Mouse (Mus musculus) liver, embryonic 15.5 days (tissue): ENCODE measurements around the gene 4921507P07Rik. TPM values are rescaled to one million over a fixed set of nuclear protein-coding genes. Genes with fewer than 3 reads are reported as not detected.
"Not testable (repeated sequence)": the region's sequence is repeated elsewhere in the genome, so short reads cannot be mapped to it uniquely, and the experiment has no call there.

ENCODE experiments used
- ATAC-seq: fragments of 200-750 bp; cut with Nextera tagmentation; 2 replicates; pipeline ENCODE4 v1.8.0; 2017; ENCODE audit warnings: moderate number of reproducible peaks, mild to moderate bottlenecking, moderate library complexity; ENCODE audit not compliant: insufficient read depth
- H3K27ac ChIP-seq: fragments of 300-500 bp; sonication (generic); replicated peaks from 2 replicates; pipeline ENCODE4 v1.5.1; 2015; ENCODE audit warnings: mild to moderate bottlenecking, inconsistent platforms
- H3K27me3 ChIP-seq: fragments of 300-500 bp; sonication (generic); 2 replicates; pipeline ENCODE4 v1.6.1; 2015; ENCODE audit warnings: mild to moderate bottlenecking, inconsistent platforms
- H3K36me3 ChIP-seq: fragments of 300-500 bp; sonication (generic); replicated peaks from 2 replicates; pipeline ENCODE4 v1.6.1; 2015; ENCODE audit warnings: moderate library complexity, mild to moderate bottlenecking, inconsistent platforms
- H3K4me1 ChIP-seq: fragments of 300-500 bp; sonication (generic); replicated peaks from 2 replicates; pipeline ENCODE4 v1.6.1; 2015; ENCODE audit warnings: inconsistent platforms
- H3K4me2 ChIP-seq: fragments of 300-500 bp; sonication (generic); 2 replicates; pipeline ENCODE4 v1.6.1; 2015; ENCODE audit warnings: moderate library complexity, mild to moderate bottlenecking, inconsistent platforms
- H3K4me3 ChIP-seq: fragments of 300-500 bp; sonication (generic); replicated peaks from 2 replicates; pipeline ENCODE4 v1.5.1; 2015; ENCODE audit warnings: mild to moderate bottlenecking, inconsistent platforms
- H3K9ac ChIP-seq: fragments of 300-500 bp; sonication (generic); 2 replicates; pipeline ENCODE4 v1.6.1; 2015; ENCODE audit warnings: moderate library complexity, mild to moderate bottlenecking, inconsistent platforms
- H3K9me3 ChIP-seq: fragments of 300-500 bp; sonication (generic); replicated peaks from 2 replicates; pipeline ENCODE4 v1.6.1; 2016; ENCODE audit warnings: inconsistent platforms
- WGBS: fragments of 180-500 bp; shearing (Covaris S2); methylation state at CpG from one replicate; pipeline ENCODE4 v1.1.7; 2015; ENCODE audit warnings: mixed read lengths; ENCODE audit not compliant: insufficient replicate concordance; 5-methylcytosine and 5-hydroxymethylcytosine counted together
- polyA plus RNA-seq: library from polyadenylated mRNA; unstranded; fragments of >200 nt; fragmentation: Nextera tagmentation; extraction: Ambion mirVana; gene quantifications from 2 replicates; pipeline ENCODE4 v1.2.1, GENCODE M21; 2015

The 4921507P07Rik gene
- polyA plus RNA-seq, 1 experiment from 2014 or later = 0.14 TPM

GRCm38 (mm10) chr6:50558877-50559276 lies 37.6 kb downstream of the 4921507P07Rik start:
- Histone ChIP-seq H3K4me3 (no peak overlapping the region), H3K4me1 (no peaks in the 10 kb centered on the region), H3K9me3 (no peaks in the 10 kb centered on the region), H3K27ac (no peak overlapping the region), H3K27me3 (no peaks in the 10 kb centered on the region), H3K4me2 (no peak overlapping the region), H3K9ac (no peak overlapping the region), H3K36me3 (peaks cover 16% of the 10 kb centered on the region)
- no peak for ATAC-seq
- 33% methylated on average over 4 of the region's 4 CpGs for WGBS

- no peak overlapping the region for H3K27ac ChIP-seq
- 0 out of 2 replicates have a peak, but pooled peaks cover 2% of the 10 kb centered on the region for H3K4me1 ChIP-seq
- 0 out of 2 replicates have a peak, but pooled peaks cover 4% of the 10 kb centered on the region for H3K36me3 ChIP-seq
- H3K9me3 ChIP-seq = no peaks in the 10 kb centered on the region
- 79% methylated on average over 6 of the region's 6 CpGs for WGBS
- H3K27me3 ChIP-seq = 0 out of 2 replicates have a peak, but pooled peaks cover 4% of the 10 kb centered on the region
- no peak for ATAC-seq
- no peak overlapping the region for H3K4me3 ChIP-seq
- H3K4me2 ChIP-seq = no peak overlapping the region
- no peak overlapping the region for H3K9ac ChIP-seq
These were observed 38.9 kb downstream of the 4921507P07Rik start for GRCm38 (mm10) chr6:50557566-50557965.

- not testable (repeated sequence) for H3K4me2 ChIP-seq, H3K36me3 ChIP-seq, H3K9ac ChIP-seq, H3K27ac ChIP-seq, H3K9me3 ChIP-seq, H3K27me3 ChIP-seq, H3K4me3 ChIP-seq, ATAC-seq, H3K4me1 ChIP-seq
- WGBS = 76% methylated on average over 2 of the region's 2 CpGs
These were observed 42.2 kb downstream of the 4921507P07Rik start for GRCm38 (mm10) chr6:50554223-50554622.

DNA sequence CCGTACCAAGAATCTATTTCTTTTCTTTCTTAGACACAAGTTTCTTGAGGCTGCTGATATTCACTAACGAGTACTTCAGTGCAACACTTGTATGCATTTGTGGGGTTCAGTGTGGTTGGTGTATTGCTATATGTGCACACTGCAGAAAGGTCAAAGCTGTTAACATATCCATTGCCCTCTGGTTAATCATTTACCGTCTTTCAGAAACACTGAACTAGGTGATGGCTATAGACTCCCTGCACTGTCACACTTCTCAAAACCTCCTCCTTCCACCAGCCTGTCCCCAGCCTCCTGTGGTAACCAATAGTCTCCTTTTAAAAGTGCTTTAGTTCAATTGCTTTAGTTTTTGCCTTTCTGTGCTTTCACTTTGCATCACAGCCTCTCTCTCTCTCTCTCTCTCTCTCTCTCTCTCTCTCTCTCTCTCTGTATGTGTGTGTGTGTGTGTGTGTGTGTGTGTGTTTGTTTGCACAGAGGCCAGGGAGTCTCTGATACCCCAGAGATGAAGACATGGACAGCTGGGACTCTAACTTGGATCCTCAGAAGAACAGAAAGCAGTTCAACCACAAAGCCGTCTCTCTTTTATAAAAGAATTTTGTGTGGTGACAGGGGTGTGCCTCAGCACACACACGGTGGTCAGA lies 43.4 kb downstream of the 4921507P07Rik start:
- peak overlapping the region; percentile 36 for H3K4me2 ChIP-seq
- WGBS = 49% methylated on average over 5 of the region's 5 CpGs

GRCm38 (mm10) chr6:50549791-50550190 lies 46.6 kb downstream of the 4921507P07Rik start:
- H3K27ac ChIP-seq = no peak overlapping the region
- no peak overlapping the region for H3K9ac ChIP-seq
- H3K4me2 ChIP-seq = no peak overlapping the region
- ATAC-seq = no peak
- peaks cover 5% of the 10 kb centered on the region; the same call in 1 of the 2 replicates for H3K4me1 ChIP-seq
- H3K9me3 ChIP-seq = no peaks in the 10 kb centered on the region
- WGBS = 70% methylated on average over 7 of the region's 7 CpGs
- no peak overlapping the region for H3K4me3 ChIP-seq
- no peaks in the 10 kb centered on the region for H3K36me3 ChIP-seq
- 0 out of 2 replicates have a peak, but pooled peaks cover 4% of the 10 kb centered on the region for H3K27me3 ChIP-seq

More for the DNA sequence above, 43.4 kb downstream of the 4921507P07Rik start:
- H3K4me3 ChIP-seq = no peak overlapping the region
- H3K4me1 ChIP-seq = 0 out of 2 replicates have a peak, but pooled peaks cover 5% of the 10 kb centered on the region
- ATAC-seq = peak; percentile 81
- H3K27me3 ChIP-seq = 0 out of 2 replicates have a peak, but pooled peaks cover 4% of the 10 kb centered on the region
- no peaks in the 10 kb centered on the region for H3K36me3 ChIP-seq
- H3K9me3 ChIP-seq = no peaks in the 10 kb centered on the region
- H3K9ac ChIP-seq = no peak overlapping the region
- H3K27ac ChIP-seq = no peak overlapping the region

GRCm38 (mm10) chr6:50549051-50549450 lies 47.4 kb downstream of the 4921507P07Rik start:
- H3K4me1 ChIP-seq = peaks cover 5% of the 10 kb centered on the region; the same call in 1 of the 2 replicates
- no peaks in the 10 kb centered on the region for H3K9me3 ChIP-seq
- no peak overlapping the region for H3K4me2 ChIP-seq
- H3K4me3 ChIP-seq = no peak overlapping the region
- no peak for ATAC-seq
- H3K36me3 ChIP-seq = no peaks in the 10 kb centered on the region
- H3K27ac ChIP-seq = no peak overlapping the region
- no peak overlapping the region for H3K9ac ChIP-seq
- 49% methylated on average over 5 of the region's 5 CpGs for WGBS
- H3K27me3 ChIP-seq = 0 out of 2 replicates have a peak, but pooled peaks cover 4% of the 10 kb centered on the region

- H3K27me3 ChIP-seq = no peaks in the 10 kb centered on the region
- H3K4me3 ChIP-seq = no peak overlapping the region
- 12% methylated on average over 10 of the region's 10 CpGs for WGBS
- no peaks in the 10 kb centered on the region for H3K9me3 ChIP-seq
- no peaks in the 10 kb centered on the region for H3K36me3 ChIP-seq
- H3K9ac ChIP-seq = no peak overlapping the region
- no peak for ATAC-seq
- H3K27ac ChIP-seq = no peak overlapping the region
- no peaks in the 10 kb centered on the region; the same call in 1 of the 2 replicates for H3K4me1 ChIP-seq
- no peak overlapping the region for H3K4me2 ChIP-seq
These were observed 50.9 kb downstream of the 4921507P07Rik start for GRCm38 (mm10) chr6:50545412-50546043.

GRCm38 (mm10) chr6:50542535-50542934 lies 53.9 kb downstream of the 4921507P07Rik start:
- 59% methylated on average over 1 of the region's 1 CpGs for WGBS
- H3K36me3 ChIP-seq = no peaks in the 10 kb centered on the region

GRCm38 (mm10) chr6:50539641-50540040 lies 56.8 kb downstream of the 4921507P07Rik start:
- ATAC-seq = no peak
- Histone ChIP-seq H3K9ac (no peak overlapping the region), H3K27ac (no peak overlapping the region), H3K4me1 (no peaks in the 10 kb centered on the region), H3K36me3 (no peaks in the 10 kb centered on the region), H3K9me3 (no peaks in the 10 kb centered on the region), H3K4me2 (no peak overlapping the region), H3K27me3 (peaks cover 4% of the 10 kb centered on the region; the same call in 1 of the 2 replicates), H3K4me3 (no peak overlapping the region)
- WGBS = 45% methylated on average over 1 of the region's 1 CpGs

More at GRCm38 (mm10) chr6:50542535-50542934, 53.9 kb downstream of the 4921507P07Rik start:
- Histone ChIP-seq H3K9me3 (no peaks in the 10 kb centered on the region), H3K4me3 (no peak overlapping the region), H3K4me1 (no peaks in the 10 kb centered on the region; the same call in 1 of the 2 replicates), H3K4me2 (no peak overlapping the region), H3K27ac (no peak overlapping the region), H3K9ac (no peak overlapping the region), H3K27me3 (0 out of 2 replicates have a peak, but pooled peaks cover under 1% of the 10 kb centered on the region)
- ATAC-seq = no peak

DNA sequence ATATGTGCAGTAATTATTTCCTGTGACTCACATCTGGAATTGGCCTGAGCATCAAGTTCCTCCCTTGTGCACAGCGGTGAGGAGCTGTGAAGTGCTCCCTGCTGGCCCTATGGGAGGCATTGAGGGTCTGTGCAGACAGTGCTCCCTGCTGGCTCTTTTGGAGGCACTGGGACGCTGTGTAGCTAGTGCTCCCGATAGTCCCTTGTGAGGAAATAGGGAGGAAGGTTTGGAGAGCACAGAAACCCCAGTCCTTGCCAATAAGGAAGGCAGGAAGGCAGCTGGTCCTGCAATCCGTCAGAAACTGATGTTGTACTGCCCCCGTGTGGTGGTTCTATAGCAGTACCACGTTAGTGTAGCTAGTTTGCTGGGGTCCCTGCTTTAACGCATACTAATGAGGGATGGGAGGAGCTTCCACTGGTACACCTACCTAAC lies 60.0 kb downstream of the 4921507P07Rik start:
- WGBS = 9% methylated on average over 7 of the region's 7 CpGs
- no peak for ATAC-seq
- Histone ChIP-seq H3K27me3 (peaks cover 4% of the 10 kb centered on the region; the same call in 1 of the 2 replicates), H3K9ac (no peak overlapping the region), H3K4me1 (no peaks in the 10 kb centered on the region), H3K36me3 (no peaks in the 10 kb centered on the region), H3K9me3 (no peaks in the 10 kb centered on the region), H3K4me2 (no peak overlapping the region), H3K27ac (no peak overlapping the region), H3K4me3 (no peak overlapping the region)

- Histone ChIP-seq H3K9me3 (no peaks in the 10 kb centered on the region), H3K36me3 (no peaks in the 10 kb centered on the region), H3K9ac (no peak overlapping the region), H3K27me3 (peaks cover 4% of the 10 kb centered on the region; the same call in 1 of the 2 replicates), H3K4me3 (no peak overlapping the region), H3K4me2 (no peak overlapping the region), H3K27ac (no peak overlapping the region), H3K4me1 (no peaks in the 10 kb centered on the region)
- no peak for ATAC-seq
- WGBS = 70% methylated on average over 3 of the region's 3 CpGs
These were observed 61.1 kb downstream of the 4921507P07Rik start for GRCm38 (mm10) chr6:50535346-50535745.
